Mouse (Mus musculus) cerebellum, adult 2 months (tissue): Measurements from ENCODE around the gene Gmppa.

Source experiments
- CTCF ChIP-seq: fragments of 200-500 bp; IDR thresholded peaks from 2 replicates; pipeline ENCODE4 v1.5.1; 2011; ENCODE audit warnings: low read depth, mild to moderate bottlenecking, control low read depth, low read length, moderate library complexity, borderline replicate concordance; ENCODE audit not compliant: insufficient read depth
- POLR2A ChIP-seq: fragments of 200-500 bp; IDR thresholded peaks from 2 replicates; pipeline ENCODE4 v1.6.1; 2011; ENCODE audit warnings: low read length, control low read depth, borderline replicate concordance; ENCODE audit not compliant: insufficient read depth

DNA sequence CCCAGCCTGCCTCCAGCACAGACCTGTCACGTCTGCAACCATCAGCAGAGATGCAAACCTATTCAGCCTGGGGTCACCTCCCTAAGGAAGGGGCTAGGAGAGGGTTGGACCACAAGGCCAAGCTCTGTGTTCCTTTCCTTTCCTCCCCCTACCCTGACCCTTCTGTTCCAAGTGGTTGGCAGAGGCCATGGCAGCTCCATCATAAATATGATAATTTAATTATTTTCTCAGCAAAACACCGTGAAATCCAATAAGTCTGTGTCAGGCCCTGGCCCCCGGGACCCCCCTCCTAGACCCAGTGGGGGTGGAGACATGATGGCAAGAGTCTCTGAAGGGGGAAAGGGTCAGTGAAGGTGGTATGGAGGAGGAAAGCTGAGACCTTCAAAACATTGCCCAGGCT, 8.5 kb downstream of the Gmppa start:
- TF ChIP-seq CTCF = no peak
- TF ChIP-seq POLR2A = no peak
